Mouse (Mus musculus) erythroblast, embryonic 14.5 days (primary cell): Measurements from ENCODE around the gene Mogs.

Experiments used
- GATA1 ChIP-seq: IDR thresholded peaks from 2 replicates; pipeline ENCODE4 v1.6.1; 2012; ENCODE audit warnings: low read length, inconsistent platforms, mixed read lengths
- TAL1 ChIP-seq: IDR thresholded peaks from 3 replicates; pipeline ENCODE4 v1.6.1; 2012; ENCODE audit warnings: low read length, inconsistent platforms, mixed read lengths

DNA sequence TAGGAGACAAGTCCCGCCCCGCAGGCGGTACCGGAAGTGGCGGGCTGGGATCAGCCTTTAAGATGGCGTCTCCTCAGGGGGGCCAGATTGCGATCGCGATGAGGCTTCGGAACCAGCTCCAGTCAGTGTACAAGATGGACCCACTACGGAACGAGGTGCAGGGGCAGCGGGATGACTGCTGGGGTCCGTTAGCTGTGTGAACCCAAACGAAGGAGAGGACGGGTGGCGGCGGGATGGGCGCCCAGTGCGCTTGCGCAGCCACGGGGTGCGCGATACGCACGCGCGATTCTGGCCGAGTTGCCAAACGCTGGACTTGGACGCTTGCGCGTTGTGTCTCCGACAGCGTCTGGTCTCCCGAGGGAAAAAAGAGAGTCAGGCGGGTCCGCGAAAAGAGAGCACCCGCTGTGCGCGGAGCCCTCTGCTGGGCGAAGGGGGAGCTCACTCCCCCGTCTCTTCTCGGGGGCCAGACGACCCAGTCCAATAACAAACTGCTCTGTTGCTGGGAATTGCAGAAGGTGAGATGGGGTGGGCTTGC, 36.9 kb upstream of the Mogs start:
- no peak for TF ChIP-seq TAL1
- TF ChIP-seq GATA1 = peak; percentile 63
